Mouse (Mus musculus) liver, embryonic 16.5 days (tissue): ENCODE data around the gene Gm28047. TPM values are rescaled to one million over a fixed set of nuclear protein-coding genes. Genes with fewer than 3 reads are reported as not detected.

Experiments used
- ATAC-seq: fragments of 200-750 bp; cut with Nextera tagmentation; 2 replicates; pipeline ENCODE4 v1.8.0; 2017; ENCODE audit warnings: low read depth, mild to moderate bottlenecking, moderate number of reproducible peaks, moderate library complexity
- H3K27ac ChIP-seq: fragments of 300-500 bp; sonication (generic); 2 replicates; pipeline ENCODE4 v1.5.1; 2014; ENCODE audit warnings: mild to moderate bottlenecking, low read length
- H3K27me3 ChIP-seq: fragments of 300-500 bp; sonication (generic); 2 replicates; pipeline ENCODE4 v1.6.1; 2014; ENCODE audit warnings: low read depth, low read length, mixed read lengths; ENCODE audit not compliant: control insufficient read depth, insufficient read depth
- H3K36me3 ChIP-seq: fragments of 300-500 bp; sonication (generic); 2 replicates; pipeline ENCODE4 v1.6.1; 2014; ENCODE audit warnings: mild to moderate bottlenecking; ENCODE audit not compliant: control insufficient read depth, insufficient read depth
- H3K4me1 ChIP-seq: fragments of 300-500 bp; sonication (generic); 2 replicates; pipeline ENCODE4 v1.6.1; 2014; ENCODE audit warnings: low read depth, low read length, mixed read lengths; ENCODE audit not compliant: control insufficient read depth
- H3K4me2 ChIP-seq: fragments of 300-500 bp; sonication (generic); 2 replicates; pipeline ENCODE4 v1.6.1; 2014; ENCODE audit warnings: low read depth, low read length, mixed read lengths
- H3K4me3 ChIP-seq: fragments of 300-500 bp; sonication (generic); 2 replicates; pipeline ENCODE4 v1.5.1; 2014; ENCODE audit warnings: low read depth, mild to moderate bottlenecking, low read length
- H3K9ac ChIP-seq: fragments of 300-500 bp; sonication (generic); 2 replicates; pipeline ENCODE4 v1.6.1; 2014; ENCODE audit warnings: low read depth, low read length
- H3K9me3 ChIP-seq: fragments of 300-500 bp; sonication (generic); replicated peaks from 2 replicates; pipeline ENCODE4 v1.6.1; 2016; ENCODE audit warnings: low read length; ENCODE audit not compliant: control insufficient read depth
- WGBS: fragments of 180-500 bp; shearing (Covaris S2); extraction: QIAGEN DNeasy Blood & Tissue Kit; methylation state at CpG from one replicate; pipeline ENCODE4 v1.1.7; 2014; ENCODE audit not compliant: insufficient replicate concordance; 5-methylcytosine and 5-hydroxymethylcytosine counted together
- polyA plus RNA-seq: library from polyadenylated mRNA; unstranded; fragments of >200 nt; fragmentation: Nextera tagmentation; extraction: Ambion mirVana; gene quantifications from 2 replicates; pipeline ENCODE4 v1.2.1, GENCODE M21; 2015

The Gm28047 gene
- polyA plus RNA-seq, 1 experiment from 2014 or later = not detected

DNA sequence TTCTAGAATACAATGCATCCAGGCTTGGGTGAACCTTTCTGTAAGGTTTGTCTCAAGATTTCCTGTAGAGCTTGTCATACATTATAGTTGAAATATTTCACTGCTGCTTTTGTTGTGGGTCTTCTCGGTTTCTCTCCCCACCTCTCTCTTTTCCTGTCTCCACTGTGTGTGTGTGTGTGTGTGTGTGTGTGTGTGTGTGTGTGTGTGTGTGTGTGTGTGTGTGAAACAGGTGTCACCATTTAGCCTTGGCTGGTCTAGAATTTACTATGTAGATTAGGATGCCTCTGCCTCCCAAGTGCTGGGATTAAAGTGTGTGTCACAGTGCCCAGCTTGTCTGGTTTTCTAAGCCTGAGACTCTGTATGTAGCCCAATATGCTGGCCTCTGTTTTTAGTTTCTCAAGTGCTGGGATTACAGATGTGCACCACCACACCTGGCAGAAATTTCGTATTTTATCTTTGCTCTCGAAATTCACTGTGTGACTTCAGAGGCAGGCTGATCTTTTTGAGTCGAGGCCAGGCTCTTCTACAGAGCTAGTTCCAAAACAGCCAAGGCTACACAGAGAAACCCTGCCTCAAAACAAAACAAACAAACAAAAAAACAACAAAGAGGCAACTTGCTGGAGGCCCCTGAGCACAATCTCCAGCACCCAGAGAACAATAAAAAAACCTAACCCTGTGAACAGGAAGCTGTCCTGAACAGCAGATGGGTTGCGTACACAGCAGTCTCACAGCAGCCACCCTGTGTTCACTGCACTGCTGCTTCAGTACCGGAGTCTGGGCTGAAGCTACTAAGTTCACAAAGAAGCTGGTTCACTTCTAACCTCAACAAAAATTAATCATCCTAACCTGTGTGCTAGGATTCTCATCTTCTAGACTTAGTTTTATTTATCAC is 98.5 kb downstream of the Gm28047 start:
- Histone ChIP-seq H3K9me3 (no peaks in the 10 kb centered on the region), H3K27me3 (no peaks in the 10 kb centered on the region), H3K4me2 (no peak overlapping the region), H3K9ac (no peak overlapping the region), H3K36me3 (peaks cover 22% of the 10 kb centered on the region), H3K27ac (no peak overlapping the region), H3K4me3 (no peak overlapping the region), H3K4me1 (no peaks in the 10 kb centered on the region)
- ATAC-seq = no peak
- 75% methylated on average over 6 of the region's 6 CpGs for WGBS

DNA sequence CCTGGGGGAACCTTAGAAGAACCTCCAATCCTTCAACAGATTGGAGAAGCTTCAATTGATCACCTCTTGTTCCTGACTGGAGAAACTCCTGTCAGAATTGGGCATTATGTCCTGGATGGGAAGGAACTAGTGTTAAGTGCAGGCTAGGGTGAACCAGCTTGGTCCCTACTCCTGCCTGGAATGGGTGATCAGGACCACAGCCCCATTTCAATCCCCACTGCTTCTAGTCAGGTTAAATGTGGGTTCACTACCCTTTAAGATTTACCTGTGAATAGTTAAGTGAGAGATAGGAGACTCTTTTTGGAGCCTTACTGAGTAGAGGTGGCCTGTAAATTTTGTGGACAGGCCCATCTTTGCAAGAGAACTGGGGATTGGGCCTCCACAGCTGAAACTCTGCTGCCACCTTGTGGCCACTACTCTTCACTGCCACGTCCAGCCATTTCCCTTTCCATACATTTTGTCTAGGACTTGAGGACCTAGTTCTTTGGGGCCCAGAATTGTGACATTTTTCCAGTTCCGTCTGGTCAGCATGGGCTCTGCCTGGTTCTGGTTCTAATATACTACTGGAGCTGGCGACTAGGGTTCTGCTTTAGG is 99.9 kb downstream of the Gm28047 start, which contains the start of gene Npff:
Npff (minus strand) TSS at position 51 of the 594 bp plus-strand sequence.
- Histone ChIP-seq H3K4me1 (peaks cover 9% of the 10 kb centered on the region), H3K36me3 (peaks cover 22% of the 10 kb centered on the region), H3K4me3 (no peak within 1 kb of the TSS), H3K9ac (no peak within 1 kb of the TSS), H3K27me3 (no peaks in the 10 kb centered on the region), H3K27ac (no peak within 1 kb of the TSS), H3K4me2 (no peak within 1 kb of the TSS), H3K9me3 (no peaks in the 10 kb centered on the region)
- no peak for ATAC-seq
- 9% methylated on average over 3 of the region's 3 CpGs for WGBS

GRCm38 (mm10) chr15:102521480-102521879 is 103.4 kb downstream of the Gm28047 start:
- H3K27me3 ChIP-seq = no peaks in the 10 kb centered on the region
- no peak overlapping the region for H3K4me3 ChIP-seq
- peaks cover 11% of the 10 kb centered on the region for H3K36me3 ChIP-seq
- no peak for ATAC-seq
- H3K4me1 ChIP-seq = peaks cover 25% of the 10 kb centered on the region
- H3K9me3 ChIP-seq = no peaks in the 10 kb centered on the region
- no peak overlapping the region for H3K4me2 ChIP-seq
- no peak overlapping the region for H3K9ac ChIP-seq
- H3K27ac ChIP-seq = no peak overlapping the region
- 57% methylated on average over 4 of the region's 4 CpGs for WGBS

DNA sequence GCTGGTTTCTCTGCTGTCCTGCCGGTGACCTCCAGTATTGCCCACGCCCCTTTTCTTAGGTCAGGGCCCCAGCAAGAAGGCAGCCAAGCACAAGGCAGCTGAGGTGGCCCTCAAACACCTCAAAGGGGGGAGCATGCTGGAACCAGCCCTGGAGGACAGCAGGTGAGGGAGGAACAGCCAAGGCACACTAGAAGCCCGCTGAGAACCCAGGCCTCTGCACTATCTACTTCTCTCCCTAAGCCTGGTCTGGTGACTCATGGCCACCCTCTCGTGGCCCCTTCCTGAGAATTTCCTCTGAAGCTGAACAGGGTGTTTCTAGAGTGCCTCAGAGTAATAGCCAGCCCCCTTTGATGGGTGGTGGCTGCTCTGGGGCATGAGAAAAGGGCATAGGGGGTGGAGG is 104.5 kb downstream of the Gm28047 start:
- no peaks in the 10 kb centered on the region for H3K9me3 ChIP-seq
- no peak overlapping the region for H3K4me3 ChIP-seq
- no peak overlapping the region for H3K27ac ChIP-seq
- H3K4me1 ChIP-seq = peaks cover 29% of the 10 kb centered on the region
- no peak overlapping the region for H3K9ac ChIP-seq
- 35% methylated on average over 4 of the region's 4 CpGs for WGBS
- ATAC-seq = no peak
- peaks cover 11% of the 10 kb centered on the region for H3K36me3 ChIP-seq
- H3K27me3 ChIP-seq = peaks cover 3% of the 10 kb centered on the region; the same call in 1 of the 2 replicates
- no peak overlapping the region for H3K4me2 ChIP-seq

DNA sequence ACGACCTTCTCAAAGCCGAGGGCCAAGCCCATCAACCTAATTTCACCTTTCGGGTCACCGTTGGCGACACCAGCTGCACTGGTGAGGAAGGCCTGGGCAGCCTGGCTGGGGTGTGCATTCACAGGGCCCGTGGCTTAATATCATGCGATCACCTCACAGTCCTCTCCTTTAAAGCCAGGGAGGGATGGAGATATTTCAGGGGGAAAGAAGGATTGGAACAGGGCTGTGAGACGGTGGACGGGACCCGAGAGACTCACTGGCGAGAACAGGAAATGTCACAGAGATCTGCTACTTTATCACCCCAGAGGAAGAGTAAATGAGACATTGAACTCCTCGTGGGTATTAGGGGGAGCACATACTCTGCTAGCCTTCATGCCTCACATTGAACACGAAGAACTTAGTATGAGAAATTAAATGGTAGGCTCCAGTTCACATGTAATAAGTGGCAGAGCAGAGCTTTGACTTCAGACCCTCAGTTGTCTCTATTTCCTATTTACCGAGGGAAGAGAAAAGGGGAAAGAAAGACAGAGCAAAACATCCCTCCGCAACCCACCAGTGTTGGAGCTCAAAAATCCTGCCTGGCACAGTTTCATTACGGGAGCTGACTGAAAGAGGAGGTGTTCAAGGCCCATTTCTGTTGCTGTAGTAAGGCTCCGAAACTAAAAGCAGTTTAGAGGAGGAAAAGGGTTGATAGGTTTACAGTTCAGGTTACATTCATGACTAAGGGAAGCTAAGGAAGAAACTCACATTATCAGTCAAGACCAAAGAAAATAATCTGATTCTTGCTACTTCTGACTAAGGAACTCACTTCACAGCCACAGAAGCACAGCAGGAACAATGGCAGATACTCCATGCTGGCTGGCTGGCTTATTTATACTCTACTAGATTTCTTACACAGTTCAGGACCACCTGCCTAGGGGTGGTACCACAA is 105.4 kb downstream of the Gm28047 start:
- peaks cover 3% of the 10 kb centered on the region; the same call in 1 of the 2 replicates for H3K27me3 ChIP-seq
- 31% methylated on average over 15 of the region's 17 CpGs for WGBS
- H3K27ac ChIP-seq = peak overlapping the region; percentile 97
- no peaks in the 10 kb centered on the region for H3K9me3 ChIP-seq
- peak overlapping the region; percentile 97 for H3K4me2 ChIP-seq
- ATAC-seq = no peak
- peak overlapping the region; percentile 78 for H3K4me3 ChIP-seq
- peaks cover 11% of the 10 kb centered on the region for H3K36me3 ChIP-seq
- peaks cover 29% of the 10 kb centered on the region for H3K4me1 ChIP-seq
- peak overlapping the region; percentile 89 for H3K9ac ChIP-seq

GRCm38 (mm10) chr15:102518859-102519201 is 106.0 kb downstream of the Gm28047 start:
- Histone ChIP-seq H3K27me3 (peaks cover 3% of the 10 kb centered on the region; the same call in 1 of the 2 replicates), H3K4me1 (peaks cover 29% of the 10 kb centered on the region), H3K27ac (peak overlapping the region; percentile 97), H3K4me3 (peak overlapping the region; percentile 78), H3K9ac (peak overlapping the region; percentile 89), H3K9me3 (no peaks in the 10 kb centered on the region), H3K36me3 (peaks cover 8% of the 10 kb centered on the region), H3K4me2 (peak overlapping the region; percentile 97)
- ATAC-seq = no peak
- 2% methylated on average over 9 of the region's 9 CpGs for WGBS

- H3K4me2 ChIP-seq = peak within 1 kb of the TSS; percentile 98
- H3K4me3 ChIP-seq = peak within 1 kb of the TSS; percentile 78
- under 1% methylated on average over 60 of the region's 60 CpGs for WGBS
- H3K4me1 ChIP-seq = peaks cover 29% of the 10 kb centered on the region
- H3K36me3 ChIP-seq = peaks cover 6% of the 10 kb centered on the region; the same call in 1 of the 2 replicates
- H3K27me3 ChIP-seq = peaks cover 3% of the 10 kb centered on the region; the same call in 1 of the 2 replicates
- H3K9me3 ChIP-seq = no peaks in the 10 kb centered on the region
- peak; percentile 91 for ATAC-seq
- H3K27ac ChIP-seq = peak within 1 kb of the TSS; percentile 97
- peak within 1 kb of the TSS; percentile 89 for H3K9ac ChIP-seq
Observed at GRCm38 (mm10) chr15:102517976-102518858, 106.7 kb downstream of the Gm28047 start, which contains the start of gene Tarbp2. Gene Tarbp2, plus strand, starts transcription at chr15:102518192.

- ATAC-seq = no peak
- Histone ChIP-seq H3K9ac (peak overlapping the region; percentile 69), H3K27ac (peak overlapping the region; percentile 76), H3K27me3 (peaks cover 3% of the 10 kb centered on the region; the same call in 1 of the 2 replicates), H3K4me1 (peaks cover 29% of the 10 kb centered on the region), H3K9me3 (no peaks in the 10 kb centered on the region), H3K4me2 (peak overlapping the region; percentile 98), H3K4me3 (peak overlapping the region; percentile 78), H3K36me3 (peaks cover 6% of the 10 kb centered on the region; the same call in 1 of the 2 replicates)
- 0% methylated on average over 10 of the region's 10 CpGs for WGBS
Observed at GRCm38 (mm10) chr15:102517631-102517975, 107.3 kb downstream of the Gm28047 start.
